9 mouse cellular contexts compared by ENCODE assay signal in the genomic region with DNA sequence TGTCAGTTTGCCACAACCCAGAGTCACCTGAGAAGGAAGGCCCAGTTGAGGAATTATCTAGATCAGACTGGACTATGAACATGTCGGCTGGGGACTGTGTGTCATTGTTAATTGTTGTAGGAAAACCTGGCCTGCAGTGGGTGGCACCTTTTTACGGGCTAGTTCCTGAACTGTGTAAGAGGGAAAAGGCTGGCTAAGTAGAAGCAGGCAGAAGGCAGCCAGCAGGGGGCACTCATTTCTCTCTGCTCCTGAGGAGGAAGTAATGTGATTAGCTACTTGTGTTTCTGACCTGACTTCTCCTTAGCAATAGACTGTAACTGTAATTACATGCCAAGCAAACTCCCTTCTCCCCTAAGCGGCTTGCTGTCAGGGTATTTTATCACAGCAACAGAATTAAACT. TPM values are rescaled to one million over a fixed set of nuclear protein-coding genes. Genes with fewer than 3 reads are reported as not detected.
A peak's percentile ranks its signal among the peaks of the same experiment; 100 is the strongest.
DNase-seq lines count a peak whose midpoint lies in the region; ATAC-seq lines count a peak whose summit lies in the region.
"Had no signal": no experiment of that assay in that cellular context is flagged by ENCODE, and none has a peak within 500 bp of the region (broad histone marks: within the 10 kb centered on the region; RNA-seq: fewer than 3 reads in every experiment).

No protein-coding gene starts in this region.

- no peak overlapping the region for H3K27ac ChIP-seq in midbrain, embryonic 14.5 days (replicated peaks; ENCODE audit: low read depth, low read length)
- H3K27ac ChIP-seq in midbrain, embryonic 15.5 days: no peak overlapping the region
- no peak overlapping the region for H3K27ac ChIP-seq in kidney, embryonic 16.5 days (ENCODE audit: low read length)
- no peak overlapping the region for H3K27ac ChIP-seq in liver, embryonic 13.5 days
- H3K27ac ChIP-seq: embryonic facial prominence, embryonic 13.5 days had no signal

- H3K36me3 ChIP-seq in midbrain, embryonic 14.5 days (ENCODE audit: control insufficient read depth, insufficient read depth, low read length): no peaks in the 10 kb centered on the region
- H3K36me3 ChIP-seq in midbrain, embryonic 15.5 days (replicated peaks): no peaks in the 10 kb centered on the region
- H3K36me3 ChIP-seq in kidney, embryonic 16.5 days (ENCODE audit: insufficient read depth, low read length): no peaks in the 10 kb centered on the region
- H3K36me3 ChIP-seq in liver, embryonic 13.5 days: no peaks in the 10 kb centered on the region
- H3K36me3 ChIP-seq: embryonic facial prominence, embryonic 13.5 days had no signal

- 45% methylated on average over 3 of the region's 3 CpGs for WGBS in midbrain, embryonic 14.5 days
- WGBS in midbrain, embryonic 15.5 days: 36% methylated on average over 3 of the region's 3 CpGs
- WGBS in kidney, embryonic 16.5 days: 22% methylated on average over 3 of the region's 3 CpGs
- 25% methylated on average over 3 of the region's 3 CpGs for WGBS in liver, embryonic 13.5 days (ENCODE audit: insufficient replicate concordance)

- H3K4me3 ChIP-seq in midbrain, embryonic 14.5 days (replicated peaks; ENCODE audit: low read depth, low read length): no peak overlapping the region
- no peak overlapping the region for H3K4me3 ChIP-seq in midbrain, embryonic 15.5 days
- no peak overlapping the region for H3K4me3 ChIP-seq in kidney, embryonic 16.5 days (ENCODE audit: low read length)
- H3K4me3 ChIP-seq in liver, embryonic 13.5 days (replicated peaks): no peak overlapping the region
- H3K4me3 ChIP-seq: embryonic facial prominence, embryonic 13.5 days had no signal

- H3K4me2 ChIP-seq in midbrain, embryonic 14.5 days (ENCODE audit: low read length): no peak overlapping the region
- H3K4me2 ChIP-seq in midbrain, embryonic 15.5 days: no peak overlapping the region
- no peak overlapping the region for H3K4me2 ChIP-seq in kidney, embryonic 16.5 days (replicated peaks; ENCODE audit: low read depth, low read length)
- no peak overlapping the region for H3K4me2 ChIP-seq in liver, embryonic 13.5 days
- H3K4me2 ChIP-seq: embryonic facial prominence, embryonic 13.5 days had no signal

- ATAC-seq in midbrain, embryonic 14.5 days (ENCODE audit: low FRiP score, low TSS enrichment): no peak
- no peak for ATAC-seq in midbrain, embryonic 15.5 days (replicated peaks)
- ATAC-seq in kidney, embryonic 16.5 days (ENCODE audit: low FRiP score, low TSS enrichment): peak; percentile 74
- ATAC-seq in liver, embryonic 13.5 days (ENCODE audit: low read depth): no peak

- H3K9ac ChIP-seq in midbrain, embryonic 14.5 days (replicated peaks; ENCODE audit: low read length): no peak overlapping the region
- no peak overlapping the region for H3K9ac ChIP-seq in midbrain, embryonic 15.5 days
- no peak overlapping the region for H3K9ac ChIP-seq in kidney, embryonic 16.5 days (replicated peaks; ENCODE audit: low read length)
- H3K9ac ChIP-seq in liver, embryonic 13.5 days: no peak overlapping the region
- H3K9ac ChIP-seq: embryonic facial prominence, embryonic 13.5 days had no signal

- no peaks in the 10 kb centered on the region for H3K27me3 ChIP-seq in midbrain, embryonic 14.5 days (ENCODE audit: control insufficient read depth, insufficient read depth, low read length)
- H3K27me3 ChIP-seq in midbrain, embryonic 15.5 days (replicated peaks): no peaks in the 10 kb centered on the region
- no peaks in the 10 kb centered on the region for H3K27me3 ChIP-seq in kidney, embryonic 16.5 days (ENCODE audit: insufficient read depth, low read length)
- H3K27me3 ChIP-seq in liver, embryonic 13.5 days: no peaks in the 10 kb centered on the region
- H3K27me3 ChIP-seq: embryonic facial prominence, embryonic 13.5 days had no signal

- DNase-seq in midbrain, embryonic 14.5 days: peak; percentile 76
- DNase-seq in cerebellum, postnatal 25 days: peak; percentile 90 to 94
- DNase-seq in heart, adult 9 months (ENCODE audit: low spot score in 2 of 2): peak; percentile 23 to 72
- peak; percentile 6 for DNase-seq in liver, embryonic 13.5 days
- peak; percentile 78 to 82 for DNase-seq in right cerebral cortex, adult 2 months (ENCODE audit: low spot score in 2 of 2)
- peak; percentile 29 for DNase-seq in urinary bladder, postnatal 10 days (ENCODE audit: low spot score)

- H3K4me1 ChIP-seq in midbrain, embryonic 14.5 days (ENCODE audit: control insufficient read depth, insufficient read depth, low read length): no peaks in the 10 kb centered on the region
- H3K4me1 ChIP-seq in midbrain, embryonic 15.5 days: no peaks in the 10 kb centered on the region
- 0 out of 2 replicates have a peak, but pooled peaks cover 3% of the 10 kb centered on the region for H3K4me1 ChIP-seq in kidney, embryonic 16.5 days (ENCODE audit: insufficient read depth, low read length)
- no peaks in the 10 kb centered on the region for H3K4me1 ChIP-seq in liver, embryonic 13.5 days (replicated peaks)
- H3K4me1 ChIP-seq: embryonic facial prominence, embryonic 13.5 days had no signal

- H3K9me3 ChIP-seq in midbrain, embryonic 14.5 days (ENCODE audit: control insufficient read depth, low read length): no peaks in the 10 kb centered on the region
- H3K9me3 ChIP-seq in midbrain, embryonic 15.5 days: no peaks in the 10 kb centered on the region
- H3K9me3 ChIP-seq in kidney, embryonic 16.5 days (ENCODE audit: low read length): no peaks in the 10 kb centered on the region
- no peaks in the 10 kb centered on the region for H3K9me3 ChIP-seq in liver, embryonic 13.5 days (replicated peaks)
- H3K9me3 ChIP-seq: embryonic facial prominence, embryonic 13.5 days had no signal

RNA-seq across cellular contexts. Expression of gene Prkaa2, which starts 38.7 kb away (rescaled TPM):
- polyA plus RNA-seq in midbrain, embryonic 14.5 days (2014; fragmentation: Nextera tagmentation; extraction: Ambion mirVana): 17.8 and 19.4 TPM in 2 replicates
- 15.4 and 16.8 TPM in 2 replicates for polyA plus RNA-seq in midbrain, embryonic 15.5 days (2015; fragmentation: Nextera tagmentation; extraction: Ambion mirVana)
- 8.8 and 9.1 TPM in 2 replicates for polyA plus RNA-seq in kidney, embryonic 16.5 days (2015; fragmentation: Nextera tagmentation; extraction: Ambion mirVana)
- 0.22 and 0.37 TPM in 2 replicates for polyA plus RNA-seq in liver, embryonic 13.5 days (2015; fragmentation: Nextera tagmentation; extraction: Ambion mirVana)

Comparison
In these comparisons a context has a peak if more than half of its experiments do, and no peak if none do; other contexts are left out.
1. DNase-seq: peak in every context shown above with its lines; median percentile 92 in cerebellum, postnatal 25 days; 80 in right cerebral cortex, adult 2 months; 76 in midbrain, embryonic 14.5 days; 48 in heart, adult 9 months; 29 in urinary bladder, postnatal 10 days; 6 in liver, embryonic 13.5 days.